Mouse (Mus musculus) adipocyte (in vitro differentiated cells): ENCODE measurements at regions not wholly inside any gene's neighbourhood (a gene's known extent, or its start where the extent isn't known, plus 50 kb on each side); places are given as distances from the start of the nearest gene placed in this dataset.
A peak's percentile ranks its signal among the peaks of the same experiment; 100 is the strongest.

ENCODE experiments used
- DNase-seq: peaks from one replicate; pipeline ENCODE4 v3.0.0-alpha.2; 2016; ENCODE audit warnings: low spot score

- no peak for DNase-seq
Observed at GRCm38 (mm10) chr1:125149817-125150216, 285.7 kb downstream of the Actr3 start.

DNA sequence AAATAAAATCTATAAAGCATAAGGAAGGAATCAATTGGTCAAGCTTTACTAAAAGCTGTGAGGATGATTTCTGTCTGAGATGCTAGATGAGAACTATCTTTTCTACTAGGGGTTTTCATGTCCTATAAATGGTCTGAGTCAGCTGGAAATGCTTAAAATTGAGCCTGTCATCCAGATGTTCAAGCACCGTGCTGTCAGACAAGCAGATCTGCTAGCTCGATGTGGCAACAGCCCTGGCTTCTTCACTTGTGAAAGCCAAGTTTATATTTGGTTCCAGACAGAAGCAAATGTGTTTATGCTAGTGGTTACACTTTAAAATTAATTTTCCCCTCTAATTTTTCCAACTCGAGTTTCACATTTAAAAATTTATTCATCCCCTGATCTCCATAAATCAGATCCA lies 311.7 kb downstream of the Actr3 start:
- DNase-seq: no peak

- no peak for DNase-seq
Observed at GRCm38 (mm10) chr1:125100596-125100995, 334.9 kb downstream of the Actr3 start.

DNA sequence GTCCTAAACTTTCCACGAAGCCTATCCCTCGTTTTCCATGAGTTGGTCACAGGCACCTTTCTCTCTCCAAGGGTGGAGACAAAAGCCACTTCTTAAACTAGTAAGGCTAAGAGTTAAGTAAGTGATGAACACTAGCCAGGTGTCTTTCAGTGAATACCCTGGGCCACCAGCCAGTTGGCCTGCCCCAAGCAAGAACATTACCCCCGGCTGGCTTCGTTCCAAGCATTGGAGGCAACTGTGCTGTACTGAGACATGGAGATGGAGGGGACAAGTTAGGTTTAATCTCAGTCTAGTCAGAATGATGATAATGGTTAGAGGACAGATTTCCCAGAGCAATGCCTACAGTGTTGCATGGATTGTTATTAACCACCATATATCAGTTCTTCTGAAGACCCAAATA lies 350.6 kb downstream of the Actr3 start:
- no peak for DNase-seq

- no peak for DNase-seq
Observed at GRCm38 (mm10) chr1:125039572-125040326, 395.8 kb downstream of the Actr3 start.

- DNase-seq: no peak
Observed at GRCm38 (mm10) chr1:125013301-125013700, 422.2 kb downstream of the Actr3 start.

GRCm38 (mm10) chr1:125011893-125012292 lies 423.6 kb downstream of the Actr3 start:
- DNase-seq: no peak

DNA sequence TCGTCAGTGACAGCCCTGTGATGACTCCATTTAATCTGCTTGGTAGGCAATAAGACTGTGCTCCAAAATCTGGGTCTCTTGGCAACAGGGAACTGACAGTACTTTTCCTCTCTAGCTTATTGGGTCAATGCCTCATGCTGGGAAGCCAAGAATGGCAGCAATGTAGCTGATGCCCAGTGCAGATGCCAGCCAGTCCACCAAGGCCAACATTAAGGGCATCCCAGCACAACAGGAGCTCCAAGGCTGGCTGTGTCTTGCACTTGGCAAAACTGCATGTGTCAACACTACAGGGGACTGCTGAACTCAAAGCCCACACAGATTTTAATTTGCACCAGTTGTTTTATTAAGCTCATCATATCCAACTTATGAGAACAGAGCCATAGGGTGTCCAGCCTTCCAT lies 437.9 kb downstream of the Actr3 start:
- no peak for DNase-seq

GRCm38 (mm10) chr1:124950849-124951248 lies 484.7 kb downstream of the Actr3 start:
- no peak for DNase-seq

DNA sequence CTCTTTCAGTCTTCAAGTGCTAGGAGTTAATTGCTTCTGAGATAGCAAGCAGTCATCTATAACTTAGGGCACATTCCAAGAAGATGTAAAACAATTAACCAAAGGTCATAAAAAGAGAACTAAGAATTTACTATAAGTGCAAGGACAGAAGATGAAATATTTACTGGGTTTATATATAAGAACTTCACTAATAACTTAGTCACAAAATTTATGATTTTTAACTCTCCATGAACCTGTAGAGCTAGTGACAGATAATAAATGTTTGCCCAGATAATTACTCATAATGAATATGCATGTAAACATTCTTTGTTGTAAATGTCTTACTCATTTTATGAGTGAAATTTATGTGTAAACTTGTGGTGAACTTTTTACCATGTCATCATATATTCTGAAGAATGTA lies 531.2 kb downstream of the Actr3 start:
- DNase-seq: no peak

DNA sequence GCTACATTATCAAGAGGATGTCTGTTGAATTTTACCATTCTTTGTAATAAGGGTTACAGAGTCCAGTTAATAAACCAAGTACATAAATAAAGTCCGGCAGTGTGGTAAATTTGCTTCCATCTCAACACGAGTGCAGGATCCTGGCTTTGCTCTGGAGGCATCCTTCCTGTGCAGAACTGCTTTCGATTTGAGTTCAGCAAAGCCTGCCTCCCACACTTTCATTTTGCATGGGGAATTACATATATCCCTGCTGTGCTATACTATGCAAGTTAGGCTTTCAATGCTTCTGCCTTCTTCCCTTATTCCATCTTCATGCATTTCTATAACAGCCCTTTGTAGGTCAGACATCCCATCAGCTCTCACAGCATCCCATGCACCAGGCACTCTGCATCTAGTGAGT lies 564.4 kb downstream of the Actr3 start:
- DNase-seq: no peak

DNA sequence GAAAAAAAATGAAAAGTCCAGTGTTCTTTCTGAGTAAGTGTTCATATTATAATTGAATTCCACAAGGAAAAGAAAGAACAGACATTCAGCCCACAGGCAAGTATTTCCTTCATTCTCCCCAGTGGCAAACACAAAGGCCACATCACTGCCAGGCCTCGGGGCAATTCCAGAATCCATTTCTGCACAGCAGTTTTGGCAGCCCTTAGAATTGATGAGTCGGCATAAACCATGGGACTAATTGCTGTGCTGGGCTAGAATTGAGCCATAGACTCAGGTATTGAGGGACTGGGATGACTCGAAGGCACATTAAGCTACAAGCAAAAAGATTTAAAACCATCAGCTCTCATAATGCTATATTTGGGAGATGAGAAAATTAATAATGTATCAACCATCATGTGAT lies 569.3 kb downstream of the Actr3 start:
- DNase-seq: no peak

DNA sequence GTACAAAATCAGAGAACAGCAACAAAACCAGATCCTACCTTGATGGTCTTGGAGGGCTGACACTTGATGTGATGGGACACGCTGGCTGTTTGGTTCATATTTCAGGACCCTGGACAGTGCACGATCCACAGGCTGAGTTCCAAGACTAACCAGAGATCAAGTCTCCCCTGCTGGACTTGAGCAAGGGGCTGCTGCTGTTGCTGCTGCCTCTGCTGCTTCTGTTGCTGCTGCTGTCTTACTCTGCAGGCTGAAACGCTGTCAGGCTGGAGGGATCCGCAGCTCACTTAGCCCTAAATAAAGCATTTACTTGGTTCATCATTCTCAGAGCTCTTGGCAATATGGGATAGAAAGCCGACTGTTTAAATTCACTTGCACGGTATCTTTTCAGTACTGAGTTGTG lies 589.8 kb downstream of the Actr3 start:
- DNase-seq: peak; percentile 4

GRCm38 (mm10) chr1:124825717-124826116 lies 609.8 kb downstream of the Actr3 start:
- no peak for DNase-seq

- DNase-seq: no peak
Observed at GRCm38 (mm10) chr1:124793026-124793425, 642.5 kb downstream of the Actr3 start.

DNA sequence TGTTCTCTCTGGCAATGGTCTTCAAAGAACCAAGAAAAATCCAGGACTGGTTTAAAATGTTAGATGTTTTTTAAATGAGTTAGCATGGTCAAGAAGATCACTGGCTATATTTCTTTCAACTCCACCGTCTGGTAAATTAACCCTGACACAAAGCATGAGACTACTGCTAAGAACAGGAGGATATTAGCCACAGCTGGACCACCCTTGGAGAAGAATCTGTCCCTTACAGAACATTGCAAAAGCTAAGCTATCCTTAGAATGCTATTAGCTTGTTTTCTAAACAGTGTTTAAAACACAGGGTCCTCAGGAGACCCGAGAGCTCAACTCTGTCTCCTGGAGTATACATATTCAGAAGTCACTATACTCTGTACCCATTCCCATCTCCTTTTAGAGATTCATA lies 644.9 kb downstream of the Actr3 start:
- DNase-seq: no peak

DNA sequence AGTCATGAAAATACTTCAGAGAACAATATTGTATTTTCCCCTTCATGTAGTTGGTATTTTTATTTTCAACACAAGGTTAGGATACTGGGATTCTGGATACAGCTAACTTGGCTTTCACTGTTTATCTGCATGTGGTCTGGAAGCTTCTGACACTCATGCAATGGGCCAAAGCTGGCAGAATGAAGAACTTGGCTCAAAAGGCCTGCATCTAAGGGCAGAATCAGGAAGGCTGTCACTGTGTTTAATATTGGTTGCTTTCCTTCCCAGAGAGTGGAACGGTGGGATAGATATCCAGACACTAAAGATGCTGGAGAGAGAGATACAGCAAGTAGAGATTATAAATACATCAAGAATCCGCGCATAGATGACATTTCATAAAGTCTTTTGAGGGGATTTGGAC lies 645.4 kb downstream of the Actr3 start:
- no peak for DNase-seq

DNA sequence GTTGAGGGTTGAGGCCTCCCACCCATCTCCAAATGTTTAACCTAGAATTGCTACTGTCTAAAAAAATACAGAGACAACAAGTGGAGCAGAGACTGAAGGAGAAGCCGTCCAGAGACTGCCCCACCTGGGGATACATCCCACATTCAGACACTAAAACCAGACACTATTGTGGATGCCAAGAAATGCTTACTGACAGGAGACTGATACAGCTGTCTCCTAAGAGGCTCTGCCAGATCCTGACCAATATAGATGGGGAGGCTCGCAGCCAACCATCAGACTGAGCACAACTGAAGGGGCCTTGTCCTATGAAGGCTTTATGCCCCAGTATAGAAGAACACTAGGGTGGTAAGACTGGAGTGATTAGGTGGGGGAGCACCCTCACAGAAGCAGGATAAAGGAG lies 652.5 kb downstream of the Actr3 start:
- no peak for DNase-seq

DNA sequence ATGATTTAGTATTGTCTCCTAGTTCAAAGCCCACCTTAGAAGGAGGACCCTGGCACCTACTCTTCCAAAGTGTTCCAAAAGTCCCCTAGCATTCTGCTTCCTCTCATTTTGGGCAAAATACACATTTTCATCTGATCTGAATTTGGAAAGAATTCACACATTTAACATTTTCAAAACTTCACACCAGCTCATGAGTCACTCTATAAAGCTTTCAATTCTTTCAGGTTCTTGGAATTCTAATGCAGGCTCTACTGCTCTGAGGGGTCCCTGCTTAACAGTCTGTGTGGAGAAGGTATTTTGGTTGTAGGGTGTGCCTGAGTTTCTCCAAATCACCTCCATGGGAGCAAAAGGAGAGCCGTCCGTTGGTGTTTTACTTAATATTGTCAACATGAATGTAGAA lies 657.8 kb downstream of the Actr3 start:
- DNase-seq: no peak

GRCm38 (mm10) chr1:124756721-124757120 lies 678.8 kb downstream of the Actr3 start:
- DNase-seq: no peak

DNA sequence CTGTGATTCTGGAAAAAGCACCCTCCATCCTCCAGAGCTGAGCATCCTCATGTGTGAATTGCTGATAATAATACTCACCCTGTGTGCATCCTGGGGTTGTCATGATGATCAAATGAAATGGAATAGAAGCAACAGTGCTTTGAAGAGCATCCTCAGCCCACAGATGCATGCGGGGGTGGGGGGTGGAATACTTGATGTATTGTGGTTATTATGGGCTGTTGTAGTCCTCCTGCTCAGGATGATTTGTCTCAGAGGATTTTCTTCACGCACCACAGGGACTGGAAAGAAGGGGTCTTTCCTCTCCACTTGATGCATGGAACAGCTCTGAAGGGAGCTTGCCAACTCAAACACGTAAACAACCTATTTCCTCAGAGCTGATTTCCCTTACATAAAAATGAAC lies 694.4 kb upstream of the Dpp10 start:
- DNase-seq: no peak

DNA sequence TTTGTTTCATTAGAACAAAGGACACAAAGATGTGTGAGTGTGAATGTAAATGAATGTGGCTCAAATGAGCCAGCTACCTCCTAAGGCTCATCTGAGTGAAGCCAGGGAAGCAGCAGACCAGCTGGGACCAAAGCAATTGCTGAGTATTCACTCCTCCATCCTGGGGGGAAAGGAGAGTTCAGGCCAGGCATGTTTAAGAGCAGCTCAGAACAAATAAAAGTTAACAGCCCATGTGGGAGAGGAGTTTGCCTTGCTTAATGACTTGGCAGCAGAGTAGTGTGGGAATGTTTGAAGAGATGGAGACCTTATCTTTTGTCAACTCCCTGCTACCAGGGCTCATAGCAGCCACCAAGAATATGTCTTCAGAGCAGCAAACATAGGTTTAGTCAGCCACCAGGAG lies 685.0 kb upstream of the Dpp10 start:
- no peak for DNase-seq

DNA sequence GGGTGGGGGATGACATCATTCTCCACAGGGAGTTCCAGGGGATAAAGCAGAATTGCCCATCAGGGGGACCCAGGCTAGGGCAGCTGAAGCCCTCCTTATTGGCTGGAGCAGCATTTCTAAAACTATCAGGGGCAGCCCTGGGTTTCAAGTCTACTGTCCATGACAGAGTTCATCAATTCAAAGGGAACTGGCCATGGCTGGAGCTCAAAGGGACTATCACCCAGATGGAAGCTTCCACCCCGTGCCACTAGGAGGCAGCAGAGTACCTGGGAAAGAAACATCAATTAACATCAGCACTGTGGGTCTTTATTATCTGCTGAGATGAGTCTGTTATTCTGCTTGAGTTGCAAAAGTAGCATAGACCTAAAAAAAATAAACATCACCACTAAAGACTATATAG lies 672.7 kb upstream of the Dpp10 start:
- DNase-seq: peak; percentile 6

- no peak for DNase-seq
Observed at GRCm38 (mm10) chr1:124706246-124706645, 660.9 kb upstream of the Dpp10 start.

DNA sequence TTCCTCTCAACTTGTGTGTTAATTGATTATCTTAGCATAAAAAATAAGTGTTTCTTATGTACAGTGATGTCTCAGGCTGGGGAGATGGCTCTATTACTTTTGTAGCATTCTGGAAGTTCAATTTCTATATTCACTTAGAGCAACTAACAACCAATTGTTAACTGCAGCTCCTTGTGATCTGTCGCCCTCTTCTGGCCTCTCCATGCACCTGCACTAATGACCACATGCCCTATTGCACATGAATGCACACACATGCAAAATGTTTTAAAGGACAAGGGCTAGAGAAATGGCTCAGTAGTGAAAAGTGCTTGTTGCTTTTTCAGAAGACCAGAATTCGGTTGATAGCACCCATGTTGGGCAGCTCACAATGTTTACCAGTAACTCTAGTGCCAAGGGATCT lies 629.1 kb upstream of the Dpp10 start:
- DNase-seq: no peak
